Mouse (Mus musculus): ENCODE results near the gene Gm614. TPM values are rescaled to one million over a fixed set of nuclear protein-coding genes. Genes with fewer than 3 reads are reported as not detected.
A peak's percentile ranks its signal among the peaks of the same experiment; 100 is the strongest.

Gm614 gene
- polyA plus RNA-seq, 1 experiment from 2014 or later = not detected

GRCm38 (mm10) chrX:101285953-101286670, 22.3 kb upstream of the Gm614 start:
- Histone ChIP-seq H3K36me3 (peaks cover 68% of the 10 kb centered on the region), H3K27ac (no peak overlapping the region), H3K4me3 (no peak overlapping the region), H3K27me3 (replicated peaks) (no peaks in the 10 kb centered on the region), H3K9me3 (no peaks in the 10 kb centered on the region), H3K4me2 (replicated peaks) (no peak overlapping the region), H3K9ac (no peak overlapping the region), H3K4me1 (no peaks in the 10 kb centered on the region)
- 90% methylated on average over 14 of the region's 14 CpGs for WGBS
- no peak for ATAC-seq (ENCODE audit: low FRiP score, low read depth)

DNA sequence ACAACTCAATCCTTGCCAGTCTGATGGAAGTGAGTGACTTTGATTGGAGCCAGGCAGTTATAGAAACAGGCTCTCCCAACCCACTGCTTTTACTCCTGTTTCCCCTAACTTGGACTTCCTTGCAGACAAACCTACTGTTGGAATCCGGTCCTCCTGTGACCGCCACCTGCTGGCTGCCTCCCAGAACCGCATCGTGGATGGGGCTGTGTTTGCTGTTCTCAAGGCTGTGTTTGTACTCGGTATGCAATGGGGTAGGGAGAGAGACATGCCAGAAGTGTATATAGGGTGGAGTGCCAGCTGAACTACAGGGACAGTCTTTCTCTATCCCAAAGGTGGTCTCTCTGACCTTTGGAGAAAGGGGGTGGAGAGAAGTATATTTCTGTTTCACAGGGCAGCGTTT, 21.7 kb upstream of the Gm614 start:
- WGBS = 24% methylated on average over 6 of the region's 6 CpGs
- Histone ChIP-seq H3K4me2 (replicated peaks) (no peak overlapping the region), H3K27me3 (replicated peaks) (no peaks in the 10 kb centered on the region), H3K27ac (no peak overlapping the region), H3K9ac (no peak overlapping the region), H3K9me3 (no peaks in the 10 kb centered on the region), H3K36me3 (peaks cover 68% of the 10 kb centered on the region), H3K4me3 (no peak overlapping the region), H3K4me1 (no peaks in the 10 kb centered on the region)
- no peak for ATAC-seq (ENCODE audit: low FRiP score, low read depth)

DNA sequence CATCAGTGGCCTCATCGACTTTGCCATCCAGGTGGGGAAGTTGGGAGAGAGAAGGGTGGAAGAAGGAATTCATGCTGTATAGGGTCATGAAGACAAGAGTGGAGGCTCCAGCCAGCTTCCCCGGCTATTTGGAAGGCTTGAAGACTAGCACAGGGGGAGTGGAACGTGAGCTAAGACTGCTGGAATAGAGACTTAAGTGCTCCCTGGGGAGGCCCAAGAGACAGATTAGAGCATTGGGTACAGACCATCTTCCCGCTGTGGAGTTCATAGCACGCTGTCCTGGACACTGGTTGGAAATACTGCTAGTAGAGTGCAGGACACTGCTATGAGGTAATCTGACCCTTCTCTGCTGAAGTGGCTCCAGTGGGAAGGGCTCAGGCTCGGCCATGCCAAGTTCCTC, 19.0 kb upstream of the Gm614 start:
- no peak overlapping the region for H3K27ac ChIP-seq
- ATAC-seq (ENCODE audit: low FRiP score, low read depth) = no peak
- WGBS = 84% methylated on average over 6 of the region's 6 CpGs
- no peaks in the 10 kb centered on the region for H3K27me3 ChIP-seq (replicated peaks)
- H3K4me3 ChIP-seq = no peak overlapping the region
- H3K9me3 ChIP-seq = no peaks in the 10 kb centered on the region
- no peak overlapping the region for H3K4me2 ChIP-seq (replicated peaks)
- H3K9ac ChIP-seq = no peak overlapping the region
- peaks cover 57% of the 10 kb centered on the region for H3K36me3 ChIP-seq
- H3K4me1 ChIP-seq = no peaks in the 10 kb centered on the region

GRCm38 (mm10) chrX:101273875-101274738, 10.3 kb upstream of the Gm614 start, which contains the start of gene Med12:
TSS of gene Med12 (plus strand) at chrX:101274030.
- ATAC-seq (ENCODE audit: low FRiP score, low read depth) = peak; percentile 98
- H3K4me3 ChIP-seq = peak within 1 kb of the TSS; percentile 50
- H3K4me2 ChIP-seq (replicated peaks) = peak within 1 kb of the TSS; percentile 59
- H3K9me3 ChIP-seq = no peaks in the 10 kb centered on the region
- 18% methylated on average over 54 of the region's 54 CpGs for WGBS
- H3K9ac ChIP-seq = peak within 1 kb of the TSS; percentile 57
- H3K36me3 ChIP-seq = peaks cover 12% of the 10 kb centered on the region
- no peaks in the 10 kb centered on the region for H3K4me1 ChIP-seq
- H3K27me3 ChIP-seq (replicated peaks) = no peaks in the 10 kb centered on the region
- no peak within 1 kb of the TSS for H3K27ac ChIP-seq

DNA sequence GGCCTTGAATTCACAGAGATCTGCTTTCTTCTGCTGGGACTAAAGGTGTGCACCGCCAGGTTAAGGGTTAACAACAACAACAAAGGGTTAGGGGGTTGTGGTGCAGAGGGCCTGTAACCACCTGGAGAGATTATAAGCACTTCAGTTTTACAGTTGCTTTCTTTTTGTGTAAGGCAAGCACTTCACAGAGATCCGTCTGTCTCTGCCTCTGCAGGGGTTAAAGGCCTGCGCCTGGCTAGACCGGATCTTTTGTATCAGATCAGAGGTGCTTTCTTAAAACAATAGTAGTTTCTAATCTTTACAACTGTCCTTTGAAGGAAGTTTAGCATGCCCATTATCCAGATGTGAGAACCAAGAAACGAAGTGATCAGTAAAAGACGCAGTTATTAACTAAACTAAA, 9.6 kb upstream of the Gm614 start:
- WGBS = 26% methylated on average over 6 of the region's 6 CpGs
- no peaks in the 10 kb centered on the region for H3K4me1 ChIP-seq
- ATAC-seq (ENCODE audit: low FRiP score, low read depth) = peak; percentile 32
- peaks cover 6% of the 10 kb centered on the region for H3K36me3 ChIP-seq
- H3K9ac ChIP-seq = no peak overlapping the region
- no peaks in the 10 kb centered on the region for H3K27me3 ChIP-seq (replicated peaks)
- no peak overlapping the region for H3K27ac ChIP-seq
- peak overlapping the region; percentile 50; the same call in 1 of the 2 replicates for H3K4me3 ChIP-seq
- peak overlapping the region; percentile 59 for H3K4me2 ChIP-seq (replicated peaks)
- H3K9me3 ChIP-seq = no peaks in the 10 kb centered on the region

DNA sequence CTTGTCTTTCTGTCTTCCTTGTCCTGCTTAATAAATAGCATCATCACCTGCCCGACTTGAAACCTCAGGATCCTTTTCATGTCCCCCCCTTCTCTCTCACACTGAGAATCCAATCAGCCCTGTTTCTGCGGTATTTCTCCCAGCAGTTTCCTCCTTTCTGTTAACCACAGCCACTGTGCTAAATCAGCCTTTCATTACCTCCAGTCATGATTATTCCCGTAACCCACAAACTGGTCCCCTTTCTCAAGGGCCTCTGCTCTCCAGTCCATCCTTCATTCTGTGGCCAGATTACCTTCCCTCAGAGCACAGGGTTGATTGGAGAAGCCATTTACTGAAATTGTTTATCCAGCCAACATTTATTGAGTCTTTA, 4.9 kb upstream of the Gm614 start, which contains the start of gene Gm20489:
TSS of gene Gm20489 (minus strand) at position 269 of the 370 bp plus-strand sequence.
- H3K9ac ChIP-seq = no peak within 1 kb of the TSS
- H3K9me3 ChIP-seq = no peaks in the 10 kb centered on the region
- H3K4me3 ChIP-seq = no peak within 1 kb of the TSS
- no peaks in the 10 kb centered on the region for H3K4me1 ChIP-seq
- no peaks in the 10 kb centered on the region for H3K36me3 ChIP-seq
- H3K4me2 ChIP-seq (replicated peaks) = no peak within 1 kb of the TSS
- 52% methylated on average over 3 of the region's 3 CpGs for WGBS
- ATAC-seq (ENCODE audit: low FRiP score, low read depth) = no peak
- no peak within 1 kb of the TSS for H3K27ac ChIP-seq
- H3K27me3 ChIP-seq (replicated peaks) = no peaks in the 10 kb centered on the region

- H3K27ac ChIP-seq = no peak within 1 kb of the TSS
- no peaks in the 10 kb centered on the region for H3K4me1 ChIP-seq
- no peaks in the 10 kb centered on the region for H3K9me3 ChIP-seq
- no peaks in the 10 kb centered on the region for H3K36me3 ChIP-seq
- ATAC-seq (ENCODE audit: low FRiP score, low read depth) = no peak
- no peak within 1 kb of the TSS for H3K4me3 ChIP-seq
- 71% methylated on average over 5 of the region's 5 CpGs for WGBS
- no peak within 1 kb of the TSS for H3K4me2 ChIP-seq (replicated peaks)
- H3K9ac ChIP-seq = no peak within 1 kb of the TSS
- no peaks in the 10 kb centered on the region for H3K27me3 ChIP-seq (replicated peaks)
Observed at GRCm38 (mm10) chrX:101268025-101268754, 4.4 kb upstream of the Gm614 start, which contains the start of gene Il2rg. TSS of gene Il2rg (minus strand) at chrX:101268255.

- H3K9me3 ChIP-seq = no peaks in the 10 kb centered on the region
- no peaks in the 10 kb centered on the region for H3K4me1 ChIP-seq
- H3K4me2 ChIP-seq (replicated peaks) = no peak overlapping the region
- no peak overlapping the region for H3K4me3 ChIP-seq
- no peaks in the 10 kb centered on the region for H3K27me3 ChIP-seq (replicated peaks)
- no peak overlapping the region for H3K9ac ChIP-seq
- no peaks in the 10 kb centered on the region for H3K36me3 ChIP-seq
- 97% methylated on average over 6 of the region's 6 CpGs for WGBS
- H3K27ac ChIP-seq = no peak overlapping the region
- no peak for ATAC-seq (ENCODE audit: low FRiP score, low read depth)
Observed at GRCm38 (mm10) chrX:101266631-101267030, 2.8 kb upstream of the Gm614 start.

DNA sequence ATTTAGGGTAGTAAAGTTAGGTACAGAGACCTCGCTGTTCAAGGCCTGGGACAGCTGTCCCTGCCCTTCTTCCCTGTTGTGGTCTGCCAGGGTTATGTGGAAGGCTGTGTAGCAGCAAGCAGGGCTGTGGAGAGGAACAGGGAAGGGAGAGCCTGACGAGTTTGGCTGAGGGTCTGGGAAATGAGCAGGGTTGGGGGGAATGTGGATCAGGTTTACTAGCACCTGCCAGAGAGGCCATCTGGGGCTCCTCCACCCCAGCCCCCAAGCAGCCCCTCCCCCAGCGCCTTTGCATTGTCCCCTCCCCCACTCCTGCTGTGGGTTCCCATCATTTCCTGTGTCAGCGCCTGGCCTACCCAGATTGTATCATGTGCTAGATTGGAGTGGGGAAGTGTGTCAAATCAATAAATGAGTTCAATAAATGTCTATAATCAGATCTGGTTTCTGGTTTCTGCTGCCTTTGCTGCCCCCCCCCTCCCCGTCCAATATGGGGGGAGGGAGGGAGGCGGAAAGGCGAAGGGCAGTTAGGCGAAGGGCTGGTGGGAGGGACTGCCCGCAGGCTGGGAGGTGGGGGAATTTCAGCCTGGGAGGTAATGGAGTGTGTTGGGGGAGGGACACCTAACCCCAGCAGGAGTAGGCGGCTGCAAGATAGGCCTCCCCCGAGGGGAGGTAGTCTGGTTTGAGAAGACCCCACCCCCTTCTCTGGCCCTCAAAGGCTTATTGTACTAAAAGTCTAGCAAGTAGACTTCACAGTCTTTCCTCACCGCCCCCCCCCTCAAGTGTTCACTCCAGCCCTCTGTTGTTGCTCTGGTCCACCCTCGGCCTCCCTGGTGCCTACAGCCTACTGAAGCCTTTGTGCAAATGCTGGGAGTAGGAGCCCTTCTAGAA, 3.1 kb downstream of the Gm614 start:
- WGBS = 25% methylated on average over 11 of the region's 13 CpGs
- Histone ChIP-seq H3K9me3 (no peaks in the 10 kb centered on the region), H3K9ac (no peak overlapping the region), H3K4me1 (no peaks in the 10 kb centered on the region; the same call in 1 of the 2 replicates), H3K27ac (peak overlapping the region; percentile 66), H3K27me3 (replicated peaks) (no peaks in the 10 kb centered on the region), H3K36me3 (no peaks in the 10 kb centered on the region), H3K4me2 (replicated peaks) (peak overlapping the region; percentile 20; the same call in 1 of the 2 replicates), H3K4me3 (no peak overlapping the region)
- peak; percentile 79 for ATAC-seq (ENCODE audit: low FRiP score, low read depth)

GRCm38 (mm10) chrX:101256603-101257002, 7.2 kb downstream of the Gm614 start:
- no peak overlapping the region for H3K27ac ChIP-seq
- no peak overlapping the region for H3K9ac ChIP-seq
- H3K4me1 ChIP-seq = no peaks in the 10 kb centered on the region; the same call in 1 of the 2 replicates
- peak overlapping the region; percentile 3; the same call in 1 of the 2 replicates for H3K4me2 ChIP-seq (replicated peaks)
- H3K36me3 ChIP-seq = no peaks in the 10 kb centered on the region
- no peaks in the 10 kb centered on the region for H3K9me3 ChIP-seq
- ATAC-seq (ENCODE audit: low FRiP score, low read depth) = no peak
- 89% methylated on average over 13 of the region's 13 CpGs for WGBS
- no peak overlapping the region for H3K4me3 ChIP-seq
- no peaks in the 10 kb centered on the region for H3K27me3 ChIP-seq (replicated peaks)

DNA sequence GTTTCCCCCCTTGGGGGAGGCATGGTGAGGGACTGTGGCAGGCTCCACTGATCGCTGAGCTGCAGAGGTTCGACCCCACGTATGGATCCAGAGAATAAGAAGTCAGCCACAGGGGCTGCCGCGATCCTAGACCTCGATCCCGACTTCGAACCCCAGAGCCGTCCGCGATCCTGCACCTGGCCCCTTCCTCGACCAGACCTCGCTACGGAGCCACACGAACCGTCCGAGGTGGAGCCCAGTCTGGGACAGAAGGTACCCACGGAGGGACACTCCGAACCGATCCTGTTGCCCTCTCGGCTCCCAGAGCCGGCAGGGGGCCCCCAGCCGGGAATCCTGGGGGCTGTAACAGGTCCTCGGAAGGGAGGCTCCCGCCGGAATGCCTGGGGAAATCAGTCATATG, 9.1 kb downstream of the Gm614 start:
- 17% methylated on average over 26 of the region's 26 CpGs for WGBS
- peak; percentile 31 for ATAC-seq (ENCODE audit: low FRiP score, low read depth)
- no peak overlapping the region for H3K27ac ChIP-seq

More for the DNA sequence above, 9.1 kb downstream of the Gm614 start:
- Histone ChIP-seq H3K9ac (peak overlapping the region; percentile 45; the same call in 1 of the 2 replicates), H3K4me1 (no peaks in the 10 kb centered on the region; the same call in 1 of the 2 replicates), H3K9me3 (no peaks in the 10 kb centered on the region), H3K36me3 (no peaks in the 10 kb centered on the region), H3K4me2 (replicated peaks) (peak overlapping the region; percentile 68), H3K4me3 (peak overlapping the region; percentile 46), H3K27me3 (replicated peaks) (no peaks in the 10 kb centered on the region)
